In the genomic region with DNA sequence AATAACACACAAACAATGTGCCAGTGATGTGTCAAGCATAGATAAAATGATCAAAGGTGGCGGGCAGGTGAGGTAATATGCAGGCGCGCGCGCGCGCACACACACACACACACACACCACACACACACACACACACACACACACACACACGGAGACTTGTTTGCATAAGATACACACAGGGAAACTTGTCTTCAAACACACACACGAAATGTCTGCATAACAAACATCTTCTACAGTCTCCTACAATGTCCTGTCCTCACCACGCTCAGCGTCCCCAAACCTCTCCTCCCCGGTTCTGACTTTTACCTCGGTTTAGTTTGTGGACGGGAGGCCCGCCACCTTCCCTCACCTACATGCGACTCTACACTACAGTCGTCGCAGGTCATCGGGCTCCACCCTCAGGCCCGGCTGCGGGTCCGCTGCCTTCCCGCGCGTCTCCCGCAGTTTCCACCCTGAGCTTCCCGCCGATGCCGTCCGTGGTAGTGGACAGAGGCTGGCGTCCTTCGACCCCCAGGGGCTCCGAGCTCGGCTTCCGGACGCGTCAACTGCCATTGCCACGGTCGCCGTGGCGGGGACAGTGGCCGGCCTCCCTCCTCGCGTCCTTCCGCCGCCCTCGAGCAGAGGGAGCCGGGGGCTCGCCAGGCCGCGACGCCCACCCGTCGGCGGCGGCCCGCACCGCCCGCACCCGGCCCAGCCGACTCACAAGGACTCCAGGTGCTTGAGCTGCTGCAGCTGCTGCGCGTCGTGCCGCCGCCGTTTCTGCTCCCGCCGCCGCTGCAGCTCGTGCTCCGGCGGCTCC, we compare ENCODE assay signal across 7 mouse cellular contexts. TPM values are rescaled to one million over a fixed set of nuclear protein-coding genes. Genes with fewer than 3 reads are reported as not detected.
A peak's percentile ranks its signal among the peaks of the same experiment; 100 is the strongest.
DNase-seq lines count a peak whose midpoint lies in the region; ATAC-seq and TF ChIP-seq lines count a peak whose summit lies in the region.

No protein-coding gene starts in this region.

- peak overlapping the region; percentile 90 for H3K9ac ChIP-seq in ES-E14 (ENCODE audit: insufficient read depth, low read depth, low read length, poor library complexity, severe bottlenecking)
- peak overlapping the region; percentile 85 for H3K9ac ChIP-seq in embryonic facial prominence, embryonic 12.5 days

- H3K4me1 ChIP-seq in ES-E14 (ENCODE audit: control insufficient read depth in 2 of 2, insufficient read depth in 2 of 2, low read length in 2 of 2, poor library complexity in 1 of 2), result peaks cover 4 to 6% of the 10 kb centered on the region in 2 experiments; a peak in 1 of 4 replicates
- H3K4me1 ChIP-seq in embryonic facial prominence, embryonic 12.5 days, result no peaks in the 10 kb centered on the region

- 0 out of 2 replicates have a peak, but pooled peaks have one; percentile 41 for ATAC-seq in embryonic facial prominence, embryonic 12.5 days (ENCODE audit: insufficient number of reproducible peaks, insufficient read depth, low FRiP score, low TSS enrichment)

- peak overlapping the region; percentile 78 to 92 for H3K4me3 ChIP-seq in ES-E14 (ENCODE audit: insufficient read depth in 1 of 2, low read depth in 1 of 2, low read length in 2 of 2, poor library complexity in 1 of 2, severe bottlenecking in 1 of 2)
- H3K4me3 ChIP-seq in embryonic facial prominence, embryonic 12.5 days, result peak overlapping the region; percentile 78

- H3K36me3 ChIP-seq in ES-E14 (ENCODE audit: control insufficient read depth, insufficient read depth, low read length, poor library complexity, severe bottlenecking), result no peaks in the 10 kb centered on the region; the same call in 1 of the 2 replicates
- H3K36me3 ChIP-seq in embryonic facial prominence, embryonic 12.5 days, result peaks cover 6% of the 10 kb centered on the region

- no peak overlapping the region for H3K27ac ChIP-seq in ES-E14 (ENCODE audit: insufficient read depth, low read depth, low read length, poor library complexity, severe bottlenecking)
- peak overlapping the region; percentile 86 for H3K27ac ChIP-seq in embryonic facial prominence, embryonic 12.5 days

- in situ Hi-C loops in ES-E14 (cut with MboI; ENCODE audit: low sequenced_read_pairs in 2 of 2, unreplicated experiment in 2 of 2), result no loop called here

- under 1% methylated on average over 69 of the region's 73 CpGs for WGBS in embryonic facial prominence, embryonic 12.5 days

- H3K27me3 ChIP-seq in embryonic facial prominence, embryonic 12.5 days, result no peaks in the 10 kb centered on the region

- DNase-seq in ES-E14 (ENCODE audit: low read depth, low spot score), result peak; percentile 29
- DNase-seq in adrenal gland, postnatal 10 days, result peak; percentile 64
- peak; percentile 68 to 71 for DNase-seq in heart, postnatal 10 days
- DNase-seq in kidney, postnatal 4 days, result peak; percentile 67 to 78
- DNase-seq in lung, postnatal 25 days (ENCODE audit: low spot score), result peak; percentile 31
- peak; percentile 30 for DNase-seq in retina, postnatal 7 days (ENCODE audit: low read depth, low spot score)

- peak overlapping the region; percentile 76 for H3K4me2 ChIP-seq in embryonic facial prominence, embryonic 12.5 days (replicated peaks)

- H3K9me3 ChIP-seq in ES-E14 (ENCODE audit: control insufficient read depth, insufficient read depth, low read depth, low read length), result no peaks in the 10 kb centered on the region
- H3K9me3 ChIP-seq in embryonic facial prominence, embryonic 12.5 days, result no peaks in the 10 kb centered on the region

- intact Hi-C loops in heart, postnatal 10 days (cut with DNase I), result no loop called here

TF ChIP-seq in ES-E14, 5 proteins besides CTCF, POLR2A, EP300 and RAD21:
- no peak for TF ChIP-seq ZNF384 (IDR thresholded peaks at IDR 0.05; ENCODE audit: low read depth, low read length)
- 0 out of 2 replicates have a peak, but pooled peaks have one; percentile 20 for TF ChIP-seq HCFC1 (IDR thresholded peaks at IDR 0.05; ENCODE audit: borderline replicate concordance, insufficient read depth, low read length)

RNA-seq across cellular contexts. Expression of a gene that starts 2.0 kb away (rescaled TPM):
- total RNA-seq in ES-E14 (2012; rRNA removed), result 30.1 and 32.8 TPM in 2 replicates
- 10 to 100 TPM; 42.9 to 44.0 TPM for total RNA-seq in adrenal gland, postnatal 10 days (2021)
- 72.5 and 73.1 TPM in 2 replicates for polyA plus RNA-seq in embryonic facial prominence, embryonic 12.5 days (2016; fragmentation: Nextera tagmentation; extraction: Ambion mirVana)
- 10 to 100 TPM; 45.4 to 45.7 TPM for total RNA-seq in heart, postnatal 10 days (2021)

RNA-seq across cellular contexts. Expression of a gene that starts 7.9 kb away (rescaled TPM):
- 10.3 and 12.3 TPM in 2 replicates for total RNA-seq in ES-E14 (2012; rRNA removed)
- total RNA-seq in adrenal gland, postnatal 10 days (2021), result 10 to 100 TPM; 12.0 to 16.4 TPM
- polyA plus RNA-seq in embryonic facial prominence, embryonic 12.5 days (2016; fragmentation: Nextera tagmentation; extraction: Ambion mirVana), result 16.7 and 17.3 TPM in 2 replicates
- 10 to 100 TPM; 17.5 to 18.7 TPM for total RNA-seq in heart, postnatal 10 days (2021)

RNA-seq across cellular contexts. Expression of a gene that starts 13.5 kb away (rescaled TPM):
- total RNA-seq in ES-E14 (2012; rRNA removed), result not detected in 2 replicates
- total RNA-seq in adrenal gland, postnatal 10 days (2021), result not detected
- not detected in 2 replicates for polyA plus RNA-seq in embryonic facial prominence, embryonic 12.5 days (2016; fragmentation: Nextera tagmentation; extraction: Ambion mirVana)
- total RNA-seq in heart, postnatal 10 days (2021), result not detected

RNA-seq across cellular contexts. Expression of a gene that starts 56.3 kb away (rescaled TPM):
- total RNA-seq in ES-E14 (2012; rRNA removed), result 2.2 and 2.5 TPM in 2 replicates
- 1 to 10 TPM; 4.3 to 5.2 TPM for total RNA-seq in adrenal gland, postnatal 10 days (2021)
- polyA plus RNA-seq in embryonic facial prominence, embryonic 12.5 days (2016; fragmentation: Nextera tagmentation; extraction: Ambion mirVana), result 4.6 and 4.8 TPM in 2 replicates
- under 1 TPM; 0.35 to 0.43 TPM for total RNA-seq in heart, postnatal 10 days (2021)
